Mouse (Mus musculus): Measurements from ENCODE around the gene Gpr153. TPM values are rescaled to one million over a fixed set of nuclear protein-coding genes. Genes with fewer than 3 reads are reported as not detected.

Gene Gpr153
- polyA plus RNA-seq, 1 experiment from 2014 or later: 7.3 TPM

DNA sequence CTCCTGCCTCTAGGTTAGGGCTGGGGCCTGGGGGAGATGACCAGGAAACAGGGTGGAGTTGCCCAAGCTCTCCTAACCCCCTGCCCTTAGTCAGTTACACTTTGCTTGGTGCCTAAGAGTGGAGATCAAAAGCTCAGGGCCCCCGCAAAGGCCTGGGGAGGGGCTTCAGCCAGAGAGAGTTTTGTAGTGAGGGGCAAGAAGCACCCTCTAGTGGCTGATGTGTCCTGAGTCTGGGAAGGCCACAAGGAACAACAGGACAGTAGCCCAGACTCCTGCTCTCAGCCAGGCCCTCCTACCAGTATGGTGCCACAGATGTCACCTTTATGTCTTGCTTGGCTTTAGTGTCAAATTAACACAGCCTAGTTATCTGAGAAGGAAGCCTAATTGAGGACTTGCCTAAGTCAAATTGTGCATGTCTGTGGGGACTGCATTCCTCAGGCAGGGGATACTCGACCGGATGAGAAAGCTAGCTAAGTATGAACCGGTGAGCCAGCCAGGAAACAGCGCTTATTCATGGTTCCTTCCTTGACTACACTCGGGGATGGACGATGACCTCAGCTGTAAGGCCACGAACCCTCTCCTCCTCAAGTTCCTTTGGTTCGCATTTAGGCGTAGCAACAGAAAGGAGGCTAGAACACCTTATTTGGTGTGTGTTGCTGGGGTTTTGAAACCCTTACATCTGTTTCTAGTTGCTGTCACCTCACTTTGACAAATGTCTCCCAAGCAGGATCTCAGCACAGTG is 20.3 kb downstream of the Gpr153 start:
- Histone ChIP-seq H3K4me3 (replicated peaks) (no peak overlapping the region), H3K27ac (no peak overlapping the region), H3K9me3 (no peaks in the 10 kb centered on the region), H3K27me3 (replicated peaks) (peaks cover 46% of the 10 kb centered on the region), H3K4me2 (replicated peaks) (no peak overlapping the region), H3K9ac (no peak overlapping the region), H3K4me1 (replicated peaks) (peaks cover 38% of the 10 kb centered on the region), H3K36me3 (no peaks in the 10 kb centered on the region)
- ATAC-seq: no peak
- 49% methylated on average over 10 of the region's 10 CpGs for WGBS

DNA sequence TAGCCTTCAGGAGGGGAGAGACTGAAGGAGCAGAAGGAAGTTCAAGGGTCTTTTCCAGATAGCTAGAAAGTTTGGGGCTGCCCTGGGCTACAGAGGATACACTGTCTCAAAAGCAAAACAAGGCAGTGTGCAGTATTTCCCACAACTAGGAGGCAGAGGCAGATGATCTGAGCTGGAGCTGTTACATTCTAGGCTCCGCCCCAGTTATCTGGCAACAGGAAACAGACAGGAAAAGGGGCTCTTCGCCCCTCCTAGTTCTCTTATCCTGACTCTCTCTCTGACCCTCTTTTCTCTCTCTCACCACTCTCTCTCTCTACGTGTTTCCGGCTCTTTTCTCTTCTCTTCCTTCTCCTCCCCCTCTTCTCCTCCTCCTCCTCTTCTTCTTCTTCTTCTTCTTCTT is 21.9 kb downstream of the Gpr153 start:
- WGBS: 11% methylated on average over 4 of the region's 4 CpGs
- peaks cover 4% of the 10 kb centered on the region; the same call in 1 of the 2 replicates for H3K36me3 ChIP-seq
- H3K27me3 ChIP-seq (replicated peaks): peaks cover 32% of the 10 kb centered on the region
- no peak overlapping the region for H3K4me3 ChIP-seq (replicated peaks)
- ATAC-seq: no peak
- H3K27ac ChIP-seq: 0 out of 2 replicates have a peak overlapping the region, but pooled peaks have one; percentile 7
- peaks cover 29% of the 10 kb centered on the region for H3K4me1 ChIP-seq (replicated peaks)
- no peaks in the 10 kb centered on the region for H3K9me3 ChIP-seq
- no peak overlapping the region for H3K9ac ChIP-seq
- H3K4me2 ChIP-seq (replicated peaks): no peak overlapping the region

DNA sequence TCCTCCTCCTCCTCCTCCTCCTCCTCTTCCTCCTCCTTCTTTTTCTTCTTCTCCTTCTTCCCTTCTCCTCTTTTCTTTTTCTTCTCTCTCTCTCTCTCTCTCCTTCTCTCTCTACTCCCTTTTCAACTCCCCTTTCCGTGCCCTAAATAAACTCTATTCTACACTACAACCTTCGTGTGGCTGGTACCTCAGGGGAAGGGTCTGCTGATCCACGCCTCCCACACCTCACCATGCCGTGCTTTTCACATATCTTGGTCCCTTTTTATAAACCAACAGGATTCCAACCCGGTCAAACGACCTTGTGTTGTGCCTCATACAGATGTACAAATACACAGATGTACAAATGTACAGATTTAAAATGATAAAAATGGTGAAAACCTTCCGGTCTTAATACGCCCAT is 22.3 kb downstream of the Gpr153 start:
- H3K4me2 ChIP-seq (replicated peaks): peak overlapping the region; percentile 66
- peak overlapping the region; percentile 57; the same call in 1 of the 2 replicates for H3K9ac ChIP-seq
- no peak for ATAC-seq
- H3K4me1 ChIP-seq (replicated peaks): peaks cover 29% of the 10 kb centered on the region
- 10% methylated on average over 8 of the region's 8 CpGs for whole genome bisulfite sequencing
- H3K9me3 ChIP-seq: no peaks in the 10 kb centered on the region
- peak overlapping the region; percentile 96 for H3K4me3 ChIP-seq (replicated peaks)
- peaks cover 27% of the 10 kb centered on the region for H3K27me3 ChIP-seq (replicated peaks)
- H3K36me3 ChIP-seq: peaks cover 7% of the 10 kb centered on the region; the same call in 1 of the 2 replicates
- no peak overlapping the region for H3K27ac ChIP-seq

DNA sequence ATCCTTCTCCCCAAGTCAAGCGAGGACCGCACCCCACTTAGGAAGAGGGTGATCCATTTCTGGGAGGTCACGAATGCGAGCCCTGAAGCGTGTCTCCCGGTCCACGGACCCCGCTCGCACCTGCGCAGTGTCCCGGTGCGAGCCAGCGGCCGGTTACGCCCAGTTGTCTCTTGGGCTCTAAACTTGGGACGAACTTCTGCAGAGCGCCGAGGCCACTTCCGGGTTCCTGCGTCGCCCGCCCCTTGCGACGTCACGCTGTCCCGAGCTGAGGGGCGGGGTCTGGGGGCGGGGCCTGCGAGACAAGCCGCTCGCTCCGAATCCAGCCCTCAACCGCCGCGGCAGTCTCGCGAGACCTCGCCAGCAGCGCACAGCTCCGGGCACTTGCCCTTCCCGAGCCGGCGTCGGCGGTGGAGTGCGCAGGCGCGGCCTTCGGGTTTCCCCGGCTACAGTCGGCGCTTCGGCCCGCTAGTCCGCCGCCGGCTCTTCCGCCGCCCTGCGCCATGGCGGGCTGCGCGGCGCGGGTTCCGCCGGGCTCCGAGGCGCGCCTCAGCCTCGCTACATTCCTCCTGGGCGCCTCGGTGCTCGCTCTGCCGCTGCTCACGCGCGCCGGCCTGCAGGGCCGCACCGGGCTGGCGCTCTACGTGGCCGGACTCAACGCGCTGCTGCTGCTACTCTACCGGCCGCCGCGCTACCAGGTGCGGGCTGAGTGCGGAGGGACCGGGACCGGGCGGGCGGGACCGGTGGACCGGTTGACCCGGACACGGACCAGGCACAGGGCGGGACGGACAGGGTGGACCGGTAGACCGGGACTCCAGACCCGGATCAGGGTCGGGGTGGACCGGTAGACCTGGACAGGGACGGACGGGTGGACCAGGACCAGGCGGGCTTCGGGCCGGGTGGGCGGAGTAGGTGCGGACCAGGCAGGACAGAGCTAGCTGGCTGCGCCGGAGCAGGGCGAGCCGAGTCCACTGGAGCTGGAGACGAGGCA is 23.1 kb downstream of the Gpr153 start, which contains the start of gene Icmt:
Gene Icmt (plus strand): TSS at position 354 of the 988 bp plus-strand sequence.
- under 1% methylated on average over 119 of the region's 119 CpGs for WGBS
- H3K36me3 ChIP-seq: peaks cover 7% of the 10 kb centered on the region; the same call in 1 of the 2 replicates
- peak within 1 kb of the TSS; percentile 91 for H3K4me2 ChIP-seq (replicated peaks)
- peak within 1 kb of the TSS; percentile 93 for H3K9ac ChIP-seq
- H3K27me3 ChIP-seq (replicated peaks): peaks cover 20% of the 10 kb centered on the region
- peak; percentile 97 for ATAC-seq
- H3K9me3 ChIP-seq: no peaks in the 10 kb centered on the region
- peaks cover 27% of the 10 kb centered on the region for H3K4me1 ChIP-seq (replicated peaks)
- H3K4me3 ChIP-seq (replicated peaks): peak within 1 kb of the TSS; percentile 96
- H3K27ac ChIP-seq: peak within 1 kb of the TSS; percentile 78

DNA sequence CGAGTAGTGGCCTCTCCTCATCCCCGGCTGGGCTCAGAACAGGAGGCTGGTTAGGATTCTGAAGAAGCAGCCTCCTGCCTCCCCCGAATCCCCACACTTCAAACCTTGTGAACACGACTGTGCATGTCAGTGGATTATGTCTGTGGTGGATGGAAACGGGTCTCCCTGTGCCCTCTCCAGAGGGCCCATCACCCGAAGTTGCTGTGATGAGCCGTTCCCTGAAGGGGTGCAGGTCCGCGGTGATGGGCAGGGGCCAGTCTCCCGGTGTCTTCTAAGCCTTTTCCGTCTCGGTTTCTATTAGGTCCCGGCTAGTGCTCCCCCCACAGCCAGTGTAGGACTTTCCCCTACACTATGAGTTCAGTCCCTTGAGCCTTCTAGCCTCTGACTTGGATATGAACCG is 24.8 kb downstream of the Gpr153 start:
- WGBS: 86% methylated on average over 14 of the region's 14 CpGs
- H3K4me1 ChIP-seq (replicated peaks): peaks cover 19% of the 10 kb centered on the region
- H3K36me3 ChIP-seq: peaks cover 17% of the 10 kb centered on the region; the same call in 1 of the 2 replicates
- peak overlapping the region; percentile 91; the same call in 1 of the 2 replicates for H3K4me2 ChIP-seq (replicated peaks)
- no peak overlapping the region for H3K27ac ChIP-seq
- ATAC-seq: no peak
- no peak overlapping the region for H3K4me3 ChIP-seq (replicated peaks)
- H3K27me3 ChIP-seq (replicated peaks): peaks cover 3% of the 10 kb centered on the region; the same call in 1 of the 2 replicates
- H3K9ac ChIP-seq: peak overlapping the region; percentile 14; the same call in 1 of the 2 replicates
- H3K9me3 ChIP-seq: no peaks in the 10 kb centered on the region

DNA sequence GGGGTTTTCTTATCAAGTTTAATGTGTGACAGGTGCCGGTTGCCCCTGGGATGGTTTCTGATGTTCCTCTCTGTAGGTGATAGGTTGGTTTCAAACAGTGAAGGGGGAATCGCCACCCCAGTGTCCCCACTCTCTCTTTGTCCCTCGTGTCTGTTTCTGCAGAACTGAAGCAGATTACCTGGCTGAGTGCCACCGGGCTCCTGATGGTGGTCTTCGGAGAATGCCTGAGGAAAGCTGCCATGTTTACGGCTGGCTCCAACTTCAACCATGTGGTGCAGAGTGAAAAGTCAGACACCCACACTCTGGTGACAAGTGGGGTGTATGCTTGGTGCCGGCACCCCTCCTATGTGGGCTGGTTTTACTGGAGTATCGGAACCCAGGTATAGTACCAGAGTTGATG is 26.3 kb downstream of the Gpr153 start:
- 95% methylated on average over 8 of the region's 8 CpGs for WGBS
- Histone ChIP-seq H3K27me3 (replicated peaks) (no peaks in the 10 kb centered on the region), H3K9me3 (no peaks in the 10 kb centered on the region), H3K4me3 (replicated peaks) (no peak overlapping the region), H3K27ac (no peak overlapping the region), H3K36me3 (peaks cover 21% of the 10 kb centered on the region; the same call in 1 of the 2 replicates), H3K4me1 (replicated peaks) (peaks cover 17% of the 10 kb centered on the region), H3K4me2 (replicated peaks) (no peak overlapping the region), H3K9ac (no peak overlapping the region)
- no peak for ATAC-seq

DNA sequence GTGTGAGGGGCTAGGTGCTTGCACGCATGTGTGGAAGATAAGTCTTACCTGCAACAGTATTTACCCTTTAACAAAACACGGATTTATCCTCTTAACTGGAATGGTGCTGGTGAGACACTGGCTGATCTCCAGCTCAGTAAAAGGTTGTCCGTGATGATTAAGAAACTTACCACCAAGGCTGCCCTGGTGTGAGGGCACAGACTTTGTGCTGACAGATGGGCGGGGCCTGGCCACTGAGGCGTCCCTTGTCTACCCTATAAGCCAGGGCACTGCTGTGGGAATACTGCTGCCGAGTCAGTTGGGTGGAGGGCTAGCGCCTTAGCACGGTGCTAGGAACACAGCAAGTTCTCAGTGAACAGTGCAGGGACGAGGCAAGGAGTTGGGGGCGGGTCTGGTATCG is 28.0 kb downstream of the Gpr153 start:
- Histone ChIP-seq H3K4me2 (replicated peaks) (no peak overlapping the region), H3K4me3 (replicated peaks) (no peak overlapping the region), H3K9me3 (no peaks in the 10 kb centered on the region), H3K4me1 (replicated peaks) (peaks cover 10% of the 10 kb centered on the region; the same call in 1 of the 2 replicates), H3K27ac (no peak overlapping the region), H3K9ac (no peak overlapping the region), H3K36me3 (peaks cover 21% of the 10 kb centered on the region; the same call in 1 of the 2 replicates), H3K27me3 (replicated peaks) (no peaks in the 10 kb centered on the region)
- ATAC-seq: no peak
- WGBS: 75% methylated on average over 11 of the region's 11 CpGs

DNA sequence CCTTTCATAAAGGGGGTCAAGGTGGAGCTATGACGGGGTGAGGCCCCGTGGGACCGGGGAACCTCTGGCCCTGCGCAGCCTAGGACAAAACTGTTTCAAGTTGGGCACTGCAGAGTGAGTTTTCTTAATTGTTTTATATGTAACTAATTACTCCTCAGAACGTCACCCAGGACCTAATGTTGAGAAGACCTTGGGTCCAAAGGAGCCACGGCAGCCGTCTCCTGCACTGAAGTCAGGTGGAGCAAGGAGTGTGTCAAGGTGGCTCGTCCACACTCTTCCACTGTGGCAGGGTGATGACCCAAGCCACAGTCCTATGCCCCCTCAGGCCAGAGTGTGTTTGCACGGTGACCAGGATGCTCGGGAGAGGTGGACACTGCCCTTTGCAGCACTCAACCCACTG is 29.1 kb downstream of the Gpr153 start:
- Histone ChIP-seq H3K9me3 (no peaks in the 10 kb centered on the region), H3K27me3 (replicated peaks) (no peaks in the 10 kb centered on the region), H3K4me2 (replicated peaks) (no peak overlapping the region), H3K36me3 (peaks cover 21% of the 10 kb centered on the region; the same call in 1 of the 2 replicates), H3K9ac (no peak overlapping the region), H3K4me3 (replicated peaks) (no peak overlapping the region), H3K4me1 (replicated peaks) (peaks cover 6% of the 10 kb centered on the region; the same call in 1 of the 2 replicates), H3K27ac (no peak overlapping the region)
- 84% methylated on average over 10 of the region's 10 CpGs for WGBS
- no peak for ATAC-seq

DNA sequence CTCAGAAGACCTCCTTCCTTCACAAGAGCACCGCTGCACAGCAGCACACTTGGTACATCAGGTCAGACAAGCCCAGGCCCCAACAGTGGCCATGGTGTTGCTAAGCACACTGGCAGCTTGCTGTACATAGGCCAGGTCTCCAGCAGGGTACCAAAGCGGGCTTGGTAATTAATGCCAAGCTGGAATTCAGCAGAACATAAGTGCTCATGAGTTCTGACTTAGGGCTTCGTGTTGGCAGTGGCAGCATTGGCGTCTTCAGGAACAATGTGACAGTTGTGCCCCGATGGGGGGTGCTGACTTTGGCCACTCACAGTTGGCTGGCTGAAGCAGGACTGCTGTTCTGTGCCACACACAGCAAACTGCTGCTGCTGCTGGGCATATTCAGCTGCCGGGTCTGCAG is 30.7 kb downstream of the Gpr153 start:
- Histone ChIP-seq H3K27me3 (replicated peaks) (no peaks in the 10 kb centered on the region), H3K9ac (no peak overlapping the region), H3K9me3 (no peaks in the 10 kb centered on the region), H3K36me3 (peaks cover 19% of the 10 kb centered on the region; the same call in 1 of the 2 replicates), H3K4me2 (replicated peaks) (no peak overlapping the region), H3K4me1 (replicated peaks) (no peaks in the 10 kb centered on the region), H3K27ac (no peak overlapping the region), H3K4me3 (replicated peaks) (no peak overlapping the region)
- WGBS: 90% methylated on average over 6 of the region's 6 CpGs
- no peak for ATAC-seq

DNA sequence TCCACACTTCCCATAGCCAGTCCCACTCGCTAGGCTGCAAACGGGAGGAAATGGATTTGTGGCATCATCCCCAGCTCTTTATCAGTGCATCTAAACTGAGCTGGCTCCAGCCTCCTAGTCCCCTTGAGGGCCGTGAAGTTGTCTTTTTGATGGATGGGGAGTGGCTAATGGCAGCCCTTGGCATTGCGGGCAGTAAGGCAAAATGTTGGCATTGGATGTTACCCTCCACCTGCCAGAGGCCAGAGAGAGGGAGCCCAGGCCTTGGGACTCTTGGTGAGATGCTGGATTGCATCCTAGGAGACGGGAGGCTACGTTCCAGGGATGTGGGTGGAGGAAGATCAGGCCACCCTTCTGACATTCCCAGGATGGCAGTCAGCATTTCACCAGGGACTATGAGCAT is 32.0 kb downstream of the Gpr153 start:
- WGBS: 73% methylated on average over 6 of the region's 6 CpGs
- Histone ChIP-seq H3K9me3 (no peaks in the 10 kb centered on the region), H3K9ac (no peak overlapping the region), H3K4me3 (replicated peaks) (no peak overlapping the region), H3K36me3 (peaks cover 16% of the 10 kb centered on the region; the same call in 1 of the 2 replicates), H3K4me1 (replicated peaks) (no peaks in the 10 kb centered on the region), H3K27ac (no peak overlapping the region), H3K4me2 (replicated peaks) (no peak overlapping the region), H3K27me3 (replicated peaks) (peaks cover 4% of the 10 kb centered on the region; the same call in 1 of the 2 replicates)
- no peak for ATAC-seq

DNA sequence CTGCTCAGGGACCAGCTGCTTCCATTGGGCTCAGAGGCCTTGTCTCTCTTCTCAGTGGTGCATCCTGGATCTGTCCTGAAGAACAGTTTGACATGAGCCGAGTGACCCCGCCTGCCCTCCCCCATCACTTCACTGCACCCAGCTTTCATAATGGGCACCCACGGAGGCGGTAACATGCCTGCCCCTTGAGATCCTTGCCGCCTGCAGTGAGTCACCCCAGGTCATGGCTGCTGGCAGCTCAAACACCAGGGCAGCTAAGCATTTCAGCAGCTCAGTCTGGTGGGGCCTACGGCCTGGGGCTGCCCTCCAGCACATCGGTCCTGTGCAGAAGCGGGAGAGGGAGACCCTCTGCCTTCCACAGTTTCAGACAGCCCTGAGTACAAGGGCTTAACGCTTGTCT is 33.5 kb downstream of the Gpr153 start:
- H3K4me3 ChIP-seq (replicated peaks): no peak overlapping the region
- no peak overlapping the region for H3K4me2 ChIP-seq (replicated peaks)
- H3K9me3 ChIP-seq: no peaks in the 10 kb centered on the region
- peaks cover 5% of the 10 kb centered on the region; the same call in 1 of the 2 replicates for H3K4me1 ChIP-seq (replicated peaks)
- no peak overlapping the region for H3K27ac ChIP-seq
- WGBS: 77% methylated on average over 9 of the region's 9 CpGs
- H3K9ac ChIP-seq: no peak overlapping the region
- no peak for ATAC-seq
- peaks cover 14% of the 10 kb centered on the region; the same call in 1 of the 2 replicates for H3K36me3 ChIP-seq
- H3K27me3 ChIP-seq (replicated peaks): peaks cover 20% of the 10 kb centered on the region

DNA sequence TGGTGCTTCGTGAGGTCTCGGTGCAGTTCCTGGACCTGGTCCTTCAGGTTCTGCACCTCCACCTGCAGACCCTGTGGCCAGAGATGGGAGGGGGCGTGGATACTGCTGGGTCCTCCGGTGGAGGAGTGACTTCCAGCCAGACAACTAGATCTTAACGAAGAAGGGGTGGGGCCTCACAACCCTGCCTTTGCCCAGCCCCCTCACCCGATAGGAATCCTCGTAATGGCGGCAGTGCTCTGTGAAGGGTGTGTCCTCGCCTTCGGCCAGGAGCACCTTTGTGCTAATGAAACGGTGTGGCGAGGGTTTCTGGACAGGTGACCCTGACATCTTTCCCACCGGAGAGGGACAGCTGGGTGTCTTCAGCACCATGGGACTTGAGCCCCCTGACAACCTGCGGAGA is 38.2 kb downstream of the Gpr153 start:
- Histone ChIP-seq H3K4me2 (replicated peaks) (peak overlapping the region; percentile 66), H3K9ac (peak overlapping the region; percentile 14; the same call in 1 of the 2 replicates), H3K4me1 (replicated peaks) (peaks cover 25% of the 10 kb centered on the region), H3K36me3 (no peaks in the 10 kb centered on the region), H3K27me3 (replicated peaks) (peaks cover 62% of the 10 kb centered on the region), H3K9me3 (no peaks in the 10 kb centered on the region), H3K4me3 (replicated peaks) (peak overlapping the region; percentile 28), H3K27ac (no peak overlapping the region)
- 3% methylated on average over 14 of the region's 14 CpGs for WGBS
- peak; percentile 13; the same call in 1 of the 2 replicates for ATAC-seq
